Mouse (Mus musculus) right cerebral cortex, postnatal 25 days (tissue): Measurements from ENCODE around the gene Srrm2.

ENCODE experiments used
- DNase-seq: peaks from one replicate; pipeline ENCODE4 v3.0.0; 2022

The Srrm2 gene

DNA sequence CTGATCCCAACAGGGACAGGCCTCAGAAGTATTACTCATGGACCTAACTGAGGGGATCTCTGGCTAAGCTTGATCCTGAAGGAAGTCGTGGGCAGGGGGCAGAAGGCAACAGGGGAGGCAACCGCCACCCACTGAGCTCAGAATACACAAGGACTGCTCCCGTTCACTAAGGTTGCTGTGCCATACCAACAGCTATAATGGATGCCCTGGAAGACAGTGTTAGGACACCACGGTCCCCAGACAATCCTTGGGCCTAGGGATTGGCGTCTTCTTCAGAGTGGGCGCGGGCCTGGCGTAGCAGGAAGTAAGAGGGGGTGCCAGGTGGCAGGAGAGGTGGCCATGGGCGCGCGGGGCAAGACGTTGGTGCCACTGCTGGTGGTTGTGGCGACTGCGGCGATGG is 77.4 kb downstream of the Srrm2 start, which contains the start of gene Prss21:
Prss21 (plus strand) TSS at position 301 of the 400 bp plus-strand sequence.
- no peak for DNase-seq

DNA sequence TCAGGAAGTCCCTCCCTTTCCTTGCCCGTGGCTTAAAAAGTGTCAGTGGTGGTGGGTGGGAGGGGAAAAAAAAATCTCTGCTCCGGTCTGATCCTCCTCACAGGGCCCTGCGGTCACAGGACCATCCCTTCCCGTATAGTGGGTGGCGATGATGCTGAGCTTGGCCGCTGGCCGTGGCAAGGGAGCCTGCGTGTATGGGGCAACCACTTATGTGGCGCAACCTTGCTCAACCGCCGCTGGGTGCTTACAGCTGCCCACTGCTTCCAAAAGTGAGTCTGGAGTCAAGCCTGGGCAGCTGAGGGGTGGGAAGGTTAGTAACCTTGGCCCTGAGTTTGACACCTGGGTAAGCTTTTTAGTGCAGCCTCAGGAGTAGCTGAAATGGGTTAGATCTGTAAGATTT is 78.2 kb downstream of the Srrm2 start:
- DNase-seq: no peak
